Mouse (Mus musculus) myocyte (in vitro differentiated cells): ENCODE measurements around the gene Elovl6. TPM values are rescaled to one million over a fixed set of nuclear protein-coding genes. Genes with fewer than 3 reads are reported as not detected.

Experiments
- H3K27me3 ChIP-seq: one replicate; pipeline ENCODE4 v1.6.1; 2011; ENCODE audit not compliant: control insufficient read depth, insufficient read depth, insufficient read length
- H3K36me3 ChIP-seq: one replicate; pipeline ENCODE4 v1.6.1; 2011; ENCODE audit not compliant: control insufficient read depth, insufficient read depth
- H3K4me2 ChIP-seq: one replicate; pipeline ENCODE4 v1.6.1; 2011; ENCODE audit warnings: low read depth, control low read depth
- H3K4me3 ChIP-seq: one replicate; pipeline ENCODE4 v1.5.1; 2011; ENCODE audit warnings: mild to moderate bottlenecking, control low read depth, moderate library complexity
- H3K79me2 ChIP-seq: one replicate; pipeline ENCODE4 v1.6.1; 2011; ENCODE audit not compliant: control insufficient read depth, insufficient read depth
- H3ac ChIP-seq: one replicate; pipeline ENCODE4 v1.6.1; 2011; ENCODE audit not compliant: control insufficient read depth, insufficient read length
- CEBPB ChIP-seq: IDR thresholded peaks from 2 replicates; pipeline ENCODE4 v1.6.1; 2011; ENCODE audit warnings: mild to moderate bottlenecking, moderate library complexity; ENCODE audit not compliant: poor library complexity, insufficient read depth, severe bottlenecking
- E2F4 ChIP-seq: IDR thresholded peaks from one replicate; pipeline ENCODE4 v1.6.1; 2011; ENCODE audit warnings: mild to moderate bottlenecking, control low read depth, moderate library complexity; ENCODE audit not compliant: insufficient read depth
- MAX ChIP-seq: IDR thresholded peaks from one replicate; pipeline ENCODE4 v1.6.1; 2011; ENCODE audit warnings: low read depth, mild to moderate bottlenecking, control low read depth
- MYOD1 ChIP-seq, 3 experiments: IDR thresholded peaks; one replicate each; pipeline ENCODE4 v1.6.1; 2011; ENCODE audit warnings: control low read depth in 2 of 3, low read depth in 2 of 3, mild to moderate bottlenecking in 2 of 3, moderate library complexity in 1 of 3; ENCODE audit not compliant: insufficient read length in 2 of 3, control insufficient read depth in 1 of 3
- MYOG ChIP-seq, 3 experiments: IDR thresholded peaks; one replicate each; pipeline ENCODE4 v1.6.1; 2011; ENCODE audit warnings: control low read depth in 2 of 3, low read depth in 2 of 3, mild to moderate bottlenecking in 2 of 3; ENCODE audit not compliant: insufficient read length in 2 of 3, control insufficient read depth in 1 of 3, insufficient read depth in 1 of 3
- POLR2A ChIP-seq: IDR thresholded peaks from one replicate; pipeline ENCODE4 v1.6.1; 2011; ENCODE audit warnings: low read depth, mild to moderate bottlenecking, control low read depth, moderate library complexity; ENCODE audit not compliant: insufficient read length
- POLR2AphosphoS2 ChIP-seq: IDR thresholded peaks from one replicate; pipeline ENCODE4 v1.6.1; 2011; ENCODE audit warnings: low read depth, control low read depth; ENCODE audit not compliant: insufficient read length
- REST ChIP-seq: IDR thresholded peaks from one replicate; pipeline ENCODE4 v1.6.1; 2011; ENCODE audit warnings: mild to moderate bottlenecking, control low read depth, moderate library complexity; ENCODE audit not compliant: insufficient read depth, insufficient read length
- SRF ChIP-seq: IDR thresholded peaks from one replicate; pipeline ENCODE4 v1.6.1; 2011; ENCODE audit warnings: low read depth; ENCODE audit not compliant: control insufficient read depth, insufficient read length
- TCF12 ChIP-seq: IDR thresholded peaks from one replicate; pipeline ENCODE4 v1.6.1; 2011; ENCODE audit warnings: mild to moderate bottlenecking, control low read depth; ENCODE audit not compliant: poor library complexity, insufficient read depth, severe bottlenecking
- TCF3 ChIP-seq: IDR thresholded peaks from one replicate; pipeline ENCODE4 v1.6.1; 2011; ENCODE audit warnings: low read depth, control low read depth; ENCODE audit not compliant: insufficient read length
- USF1 ChIP-seq: IDR thresholded peaks from one replicate; pipeline ENCODE4 v1.6.1; 2011; ENCODE audit warnings: low read depth, mild to moderate bottlenecking, control low read depth, moderate library complexity
- polyA plus RNA-seq: library from polyadenylated mRNA; unstranded; fragments of >200 nt; fragmentation: generic; extraction: Trizol; gene quantifications from one replicate; pipeline ENCODE4 v1.2.1, GENCODE M21; 2012; ENCODE audit warnings: missing spikeins

Elovl6 gene
- polyA plus RNA-seq, 1 experiment, result 6.8 TPM

GRCm38 (mm10) chr3:129504928-129505327 is 27.2 kb upstream of the Elovl6 start:
- H3K4me2 ChIP-seq, result no peak overlapping the region
- no peak overlapping the region for H3K4me3 ChIP-seq
- H3K79me2 ChIP-seq, result no peaks in the 10 kb centered on the region
- no peaks in the 10 kb centered on the region for H3K27me3 ChIP-seq
- TF ChIP-seq E2F4 (no peak), TCF12 (no peak), MAX (no peak), TCF3 (no peak), REST (no peak), MYOG (IDR thresholded peaks at IDR 0.05; ENCODE audit: control insufficient read depth in 1 of 3, insufficient read depth in 1 of 3, insufficient read length in 2 of 3, low read depth in 2 of 3) (no peak), USF1 (no peak), POLR2AphosphoS2 (no peak), CEBPB (no peak), POLR2A (no peak), SRF (no peak), MYOD1 (IDR thresholded peaks at IDR 0.05; ENCODE audit: control insufficient read depth in 1 of 3, insufficient read length in 2 of 3, low read depth in 2 of 3) (no peak)
- H3ac ChIP-seq, result no peak overlapping the region
- H3K36me3 ChIP-seq, result no peaks in the 10 kb centered on the region

DNA sequence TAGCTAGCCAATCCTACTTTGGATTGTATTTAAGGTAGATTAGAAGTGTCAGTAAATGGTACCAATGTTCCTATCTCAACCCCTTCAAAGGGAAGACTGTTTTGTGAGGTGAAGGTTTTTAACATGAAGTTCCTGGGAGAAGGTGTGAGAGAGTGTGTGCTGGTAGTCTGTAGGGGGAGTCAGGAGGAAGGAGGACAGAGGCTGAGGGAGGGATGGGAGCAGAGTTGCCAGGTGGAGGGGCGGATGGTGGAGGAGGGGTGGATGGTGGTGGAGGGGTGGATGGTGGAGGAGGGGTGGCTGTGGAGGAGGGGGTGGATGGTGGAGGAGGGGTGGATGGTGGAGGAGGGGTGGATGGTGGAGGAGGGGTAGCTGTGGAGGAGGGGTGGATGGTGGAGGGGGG is 24.4 kb upstream of the Elovl6 start:
- H3K4me3 ChIP-seq, result no peak overlapping the region
- no peaks in the 10 kb centered on the region for H3K79me2 ChIP-seq
- H3ac ChIP-seq, result no peak overlapping the region
- H3K27me3 ChIP-seq, result no peaks in the 10 kb centered on the region
- TF ChIP-seq E2F4 (no peak), POLR2AphosphoS2 (no peak), MYOD1 (IDR thresholded peaks at IDR 0.05; ENCODE audit: control insufficient read depth in 1 of 3, insufficient read length in 2 of 3, low read depth in 2 of 3) (no peak), TCF12 (no peak), SRF (no peak), MAX (no peak), REST (no peak), CEBPB (no peak), TCF3 (no peak), USF1 (no peak), POLR2A (no peak), MYOG (IDR thresholded peaks at IDR 0.05; ENCODE audit: control insufficient read depth in 1 of 3, insufficient read depth in 1 of 3, insufficient read length in 2 of 3, low read depth in 2 of 3) (no peak)
- no peak overlapping the region for H3K4me2 ChIP-seq
- no peaks in the 10 kb centered on the region for H3K36me3 ChIP-seq

GRCm38 (mm10) chr3:129508571-129508970 is 23.6 kb upstream of the Elovl6 start:
- no peak overlapping the region for H3ac ChIP-seq
- H3K4me2 ChIP-seq, result no peak overlapping the region
- TF ChIP-seq E2F4, result no peak
- no peak for TF ChIP-seq USF1
- no peak for TF ChIP-seq TCF3
- TF ChIP-seq POLR2A, result no peak
- TF ChIP-seq MAX, result no peak
- no peak for TF ChIP-seq REST
- no peak for TF ChIP-seq TCF12
- no peak for TF ChIP-seq SRF
- no peak for TF ChIP-seq MYOD1 (IDR thresholded peaks at IDR 0.05; ENCODE audit: control insufficient read depth in 1 of 3, insufficient read length in 2 of 3, low read depth in 2 of 3)
- TF ChIP-seq MYOG (IDR thresholded peaks at IDR 0.05; ENCODE audit: control insufficient read depth in 1 of 3, insufficient read depth in 1 of 3, insufficient read length in 2 of 3, low read depth in 2 of 3), result no peak
- TF ChIP-seq POLR2AphosphoS2, result no peak
- TF ChIP-seq CEBPB, result no peak
- no peaks in the 10 kb centered on the region for H3K79me2 ChIP-seq
- no peaks in the 10 kb centered on the region for H3K36me3 ChIP-seq
- no peak overlapping the region for H3K4me3 ChIP-seq
- H3K27me3 ChIP-seq, result no peaks in the 10 kb centered on the region

DNA sequence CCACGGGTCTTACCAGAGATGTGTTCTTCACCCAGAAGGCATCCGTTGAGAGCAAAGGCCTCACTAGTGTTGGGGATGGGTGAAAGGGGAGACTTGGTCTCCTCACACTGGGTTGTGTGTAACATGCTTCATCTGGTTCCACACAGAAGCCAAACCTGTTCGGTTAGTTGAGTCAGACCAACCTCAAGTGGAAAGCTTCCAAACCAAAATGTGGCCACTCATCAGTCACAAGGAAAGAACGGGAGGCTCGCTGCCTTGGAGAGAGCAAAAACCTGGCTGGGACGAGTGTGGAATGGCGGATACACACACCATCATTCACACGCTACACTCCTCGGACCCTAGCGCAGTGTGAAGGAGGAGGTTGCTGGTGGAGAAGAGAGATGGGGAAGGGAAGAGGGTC is 22.4 kb upstream of the Elovl6 start:
- Histone ChIP-seq H3K4me3 (no peak overlapping the region), H3ac (no peak overlapping the region), H3K79me2 (no peaks in the 10 kb centered on the region), H3K4me2 (no peak overlapping the region), H3K36me3 (no peaks in the 10 kb centered on the region), H3K27me3 (no peaks in the 10 kb centered on the region)
- peak; percentile 17 for TF ChIP-seq USF1
- no peak for TF ChIP-seq TCF12

- Histone ChIP-seq H3K27me3 (no peaks in the 10 kb centered on the region), H3K4me2 (no peak overlapping the region), H3K79me2 (no peaks in the 10 kb centered on the region), H3K4me3 (no peak overlapping the region), H3ac (no peak overlapping the region), H3K36me3 (no peaks in the 10 kb centered on the region)
- TF ChIP-seq MYOG (IDR thresholded peaks at IDR 0.05; ENCODE audit: control insufficient read depth in 1 of 3, insufficient read depth in 1 of 3, insufficient read length in 2 of 3, low read depth in 2 of 3) (no peak), REST (no peak), SRF (no peak), MYOD1 (IDR thresholded peaks at IDR 0.05; ENCODE audit: control insufficient read depth in 1 of 3, insufficient read length in 2 of 3, low read depth in 2 of 3) (no peak), POLR2AphosphoS2 (no peak), POLR2A (no peak), MAX (no peak), CEBPB (no peak), TCF12 (no peak), TCF3 (no peak), USF1 (no peak), E2F4 (no peak)
Measured at GRCm38 (mm10) chr3:129515863-129516436, 16.2 kb upstream of the Elovl6 start.
